Mouse (Mus musculus): ENCODE results near the gene Uhrf2.

Uhrf2 gene

GRCm38 (mm10) chr19:30124999-30125669, 94.8 kb downstream of the Uhrf2 start:
- 65% methylated on average over 7 of the region's 7 CpGs for WGBS

GRCm38 (mm10) chr19:30125670-30126059, 95.4 kb downstream of the Uhrf2 start:
- WGBS: 79% methylated on average over 7 of the region's 7 CpGs

GRCm38 (mm10) chr19:30128177-30128576, 97.9 kb downstream of the Uhrf2 start:
- WGBS: 60% methylated on average over 4 of the region's 4 CpGs

- 84% methylated on average over 1 of the region's 1 CpGs for WGBS
Measured at GRCm38 (mm10) chr19:30136308-30136707, 106.0 kb downstream of the Uhrf2 start.
